Mouse (Mus musculus): ENCODE results near the gene Dusp5. TPM values are rescaled to one million over a fixed set of nuclear protein-coding genes. Genes with fewer than 3 reads are reported as not detected.
"Not testable (repeated sequence)": the region's sequence is repeated elsewhere in the genome, so short reads cannot be mapped to it uniquely, and the experiment has no call there.

Gene Dusp5
- polyA plus RNA-seq, 1 experiment from 2014 or later = 3.1 TPM

GRCm38 (mm10) chr19:53580271-53580670 is 51.4 kb downstream of the Dusp5 start:
- not testable (repeated sequence) for H3K9ac ChIP-seq (replicated peaks; ENCODE audit: low read length); H3K9me3 ChIP-seq (ENCODE audit: control insufficient read depth, low read length); DNase-seq; H3K4me2 ChIP-seq (ENCODE audit: low read length); H3K27me3 ChIP-seq (ENCODE audit: control insufficient read depth, insufficient read depth, low read length); H3K4me3 ChIP-seq (replicated peaks; ENCODE audit: low read depth, low read length); H3K27ac ChIP-seq (replicated peaks; ENCODE audit: low read depth, low read length); H3K36me3 ChIP-seq (ENCODE audit: control insufficient read depth, insufficient read depth, low read length); ATAC-seq (ENCODE audit: low FRiP score, low TSS enrichment); H3K4me1 ChIP-seq (ENCODE audit: control insufficient read depth, insufficient read depth, low read length)
- 90% methylated on average over 8 of the region's 8 CpGs for WGBS

GRCm38 (mm10) chr19:53587686-53588085 is 58.8 kb downstream of the Dusp5 start:
- not testable (repeated sequence) for H3K36me3 ChIP-seq (ENCODE audit: control insufficient read depth, insufficient read depth, low read length); H3K4me3 ChIP-seq (replicated peaks; ENCODE audit: low read depth, low read length); ATAC-seq (ENCODE audit: low FRiP score, low TSS enrichment); H3K27ac ChIP-seq (replicated peaks; ENCODE audit: low read depth, low read length); H3K4me2 ChIP-seq (ENCODE audit: low read length); H3K4me1 ChIP-seq (ENCODE audit: control insufficient read depth, insufficient read depth, low read length); DNase-seq; H3K9ac ChIP-seq (replicated peaks; ENCODE audit: low read length); H3K27me3 ChIP-seq (ENCODE audit: control insufficient read depth, insufficient read depth, low read length)
- peaks cover 11% of the 10 kb centered on the region for H3K9me3 ChIP-seq (ENCODE audit: control insufficient read depth, low read length)
- 88% methylated on average over 3 of the region's 3 CpGs for WGBS

- not testable (repeated sequence) for H3K4me1 ChIP-seq (ENCODE audit: control insufficient read depth, insufficient read depth, low read length); H3K4me2 ChIP-seq (ENCODE audit: low read length); H3K27ac ChIP-seq (replicated peaks; ENCODE audit: low read depth, low read length); H3K4me3 ChIP-seq (replicated peaks; ENCODE audit: low read depth, low read length); H3K9ac ChIP-seq (replicated peaks; ENCODE audit: low read length); H3K36me3 ChIP-seq (ENCODE audit: control insufficient read depth, insufficient read depth, low read length); DNase-seq; ATAC-seq (ENCODE audit: low FRiP score, low TSS enrichment); H3K27me3 ChIP-seq (ENCODE audit: control insufficient read depth, insufficient read depth, low read length)
- H3K9me3 ChIP-seq (ENCODE audit: control insufficient read depth, low read length) = peaks cover 11% of the 10 kb centered on the region
- WGBS = 98% methylated on average over 7 of the region's 7 CpGs
These were observed 60.1 kb downstream of the Dusp5 start, which contains the start of gene Nutf2-ps1 for GRCm38 (mm10) chr19:53588968-53589367. Gene Nutf2-ps1, minus strand, starts transcription at chr19:53589068.

Other genes starting within 250 kb of the Dusp5 start
- gene Mxi1, start 218.6 kb upstream of the Dusp5 start, polyA plus RNA-seq (2014; fragmentation: Nextera tagmentation; extraction: Ambion mirVana) = 51.0 and 59.3 TPM in 2 replicates
- gene Gm10197, start 157.3 kb upstream of the Dusp5 start, polyA plus RNA-seq (2014; fragmentation: Nextera tagmentation; extraction: Ambion mirVana) = 4.4 TPM in 1 of 2 replicates, not detected in the other
- 37.2 and 42.0 TPM in 2 replicates for gene Smndc1, start 138.5 kb upstream of the Dusp5 start, polyA plus RNA-seq (2014; fragmentation: Nextera tagmentation; extraction: Ambion mirVana)
- 221 and 229 TPM in 2 replicates for gene Nutf2-ps1, start 60.0 kb downstream of the Dusp5 start, polyA plus RNA-seq (2014; fragmentation: Nextera tagmentation; extraction: Ambion mirVana)
- 66.3 and 67.8 TPM in 2 replicates for gene Smc3, start 71.3 kb downstream of the Dusp5 start, polyA plus RNA-seq (2014; fragmentation: Nextera tagmentation; extraction: Ambion mirVana)
- gene Rbm20, start 148.2 kb downstream of the Dusp5 start, polyA plus RNA-seq (2014; fragmentation: Nextera tagmentation; extraction: Ambion mirVana) = 0.61 TPM in 2 replicates

All from midbrain, embryonic 14.5 days (tissue).